Mouse (Mus musculus) CH12.LX (cell line): ENCODE results near the gene Adamts14.

ENCODE experiments used
- CHD2 ChIP-seq: IDR thresholded peaks from 2 replicates; pipeline ENCODE4 v1.6.1; 2011; ENCODE audit warnings: low read length, improper control_type of control experiment
- CTCF ChIP-seq, 2 experiments: IDR thresholded peaks in 1 of 2; conservative IDR thresholded peaks in 1 of 2; 2 replicates each; pipeline ENCODE4 v1.5.1; 2011 to 2012; ENCODE audit warnings: low read depth in 2 of 2, low read length in 2 of 2, improper control_type of control experiment in 1 of 2, inconsistent platforms in 1 of 2, mild to moderate bottlenecking in 1 of 2, moderate library complexity in 1 of 2
- E2F4 ChIP-seq: IDR thresholded peaks from 2 replicates; pipeline ENCODE4 v1.6.1; 2011; ENCODE audit warnings: low read depth, low read length, improper control_type of control experiment; ENCODE audit not compliant: insufficient replicate concordance
- EP300 ChIP-seq: IDR thresholded peaks from 2 replicates; pipeline ENCODE4 v1.6.1; 2011; ENCODE audit warnings: low read length, improper control_type of control experiment
- GABPA ChIP-seq: IDR thresholded peaks from 2 replicates; pipeline ENCODE4 v1.6.1; 2012; ENCODE audit warnings: low read depth, low read length, improper control_type of control experiment, inconsistent platforms; ENCODE audit not compliant: insufficient replicate concordance
- KAT2A ChIP-seq: IDR thresholded peaks from 2 replicates; pipeline ENCODE4 v1.6.1; 2012; ENCODE audit warnings: low read length, improper control_type of control experiment, inconsistent platforms; ENCODE audit not compliant: insufficient replicate concordance
- MAFK ChIP-seq: IDR thresholded peaks from 2 replicates; pipeline ENCODE4 v1.6.1; 2011; ENCODE audit warnings: low read length, improper control_type of control experiment; ENCODE audit not compliant: insufficient replicate concordance
- MAX ChIP-seq: IDR thresholded peaks from 2 replicates; pipeline ENCODE4 v1.6.1; 2011; ENCODE audit warnings: low read length, improper control_type of control experiment
- MAZ ChIP-seq: IDR thresholded peaks from 2 replicates; pipeline ENCODE4 v1.6.1; 2012; ENCODE audit warnings: low read depth, mild to moderate bottlenecking, inconsistent platforms, low read length, improper control_type of control experiment, moderate library complexity
- NRF1 ChIP-seq: IDR thresholded peaks from 2 replicates; pipeline ENCODE4 v1.6.1; 2014; ENCODE audit warnings: low read depth, mild to moderate bottlenecking, inconsistent platforms, low read length, improper control_type of control experiment, moderate library complexity
- ZC3H11A ChIP-seq: IDR thresholded peaks from 2 replicates; pipeline ENCODE4 v1.6.1; 2012; ENCODE audit warnings: low read depth, mild to moderate bottlenecking, inconsistent platforms, low read length, improper control_type of control experiment

GRCm38 (mm10) chr10:61296713-61297445 is 23.6 kb upstream of the Adamts14 start:
- no peak for TF ChIP-seq MAX
- TF ChIP-seq KAT2A: no peak
- no peak for TF ChIP-seq CHD2
- no peak for TF ChIP-seq GABPA
- no peak for TF ChIP-seq CTCF (conservative IDR thresholded peaks at IDR 0.05 in 1 of 2, IDR thresholded peaks at IDR 0.05 in 1 of 2; ENCODE audit: low read depth in 2 of 2, low read length in 2 of 2)
- TF ChIP-seq NRF1: no peak
- TF ChIP-seq EP300: no peak
- TF ChIP-seq MAFK: no peak
- TF ChIP-seq E2F4: no peak
- no peak for TF ChIP-seq MAZ
- TF ChIP-seq ZC3H11A: no peak
